Mouse (Mus musculus) cerebellum, adult 9-11 months (tissue): Measurements from ENCODE around the gene Ccl6.
"Not testable (repeated sequence)": the region's sequence is repeated elsewhere in the genome, so short reads cannot be mapped to it uniquely, and the experiment has no call there.

Experiments
- DNase-seq: peaks from one replicate; pipeline ENCODE4 v3.0.0; 2022

Gene Ccl6

DNA sequence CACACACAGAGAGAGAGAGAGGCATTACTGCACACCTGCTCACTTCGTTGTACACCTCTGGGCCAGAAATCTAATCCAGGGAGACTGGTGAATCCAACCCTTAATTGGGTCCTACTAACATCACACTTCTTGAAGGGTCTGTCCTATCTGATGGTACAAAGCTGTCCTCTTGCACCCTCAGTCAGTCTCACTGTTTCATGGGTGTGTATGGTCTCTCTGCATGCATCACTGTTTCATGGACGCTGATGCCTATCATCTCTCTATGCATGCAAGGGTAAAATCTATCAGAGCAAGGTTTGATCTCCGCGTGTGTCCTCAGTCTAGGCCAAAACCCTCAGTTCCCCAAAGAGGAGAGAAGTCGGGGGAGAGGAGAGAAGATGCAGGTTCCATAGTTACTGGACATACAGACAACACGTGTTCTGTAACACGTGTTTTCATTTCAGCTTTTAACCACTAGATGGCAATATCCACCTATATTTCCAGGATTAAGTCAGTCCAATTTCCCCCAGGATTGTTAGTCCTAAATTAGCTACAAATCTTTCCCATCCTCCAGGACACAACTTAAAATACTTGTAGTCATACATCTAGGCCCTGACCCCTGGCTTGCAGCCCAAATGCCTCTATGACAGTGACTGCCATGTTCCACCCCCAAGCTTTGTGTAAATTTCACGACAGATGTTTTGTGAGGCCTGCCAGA is 36.7 kb downstream of the Ccl6 start:
- DNase-seq: peak; percentile 3

DNA sequence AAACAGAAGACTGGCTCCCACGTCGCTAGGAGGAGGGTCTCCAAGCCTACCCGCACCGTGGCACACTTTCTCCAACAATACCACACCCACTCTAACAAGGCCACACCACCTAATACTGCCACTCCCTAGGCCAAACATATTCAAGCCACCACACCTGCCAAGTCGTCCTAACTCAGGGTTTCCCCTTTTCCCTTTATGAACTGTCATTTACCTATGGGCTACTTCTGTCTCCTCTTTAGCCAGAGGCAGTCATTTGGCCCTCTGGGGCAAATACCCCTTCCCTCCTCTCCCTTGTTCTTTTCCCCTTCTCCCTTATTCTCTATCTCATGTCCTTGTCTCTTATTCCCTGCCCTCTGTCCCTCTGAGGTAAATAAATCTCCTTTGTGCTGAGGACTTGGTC is 41.2 kb downstream of the Ccl6 start:
- no peak for DNase-seq

DNA sequence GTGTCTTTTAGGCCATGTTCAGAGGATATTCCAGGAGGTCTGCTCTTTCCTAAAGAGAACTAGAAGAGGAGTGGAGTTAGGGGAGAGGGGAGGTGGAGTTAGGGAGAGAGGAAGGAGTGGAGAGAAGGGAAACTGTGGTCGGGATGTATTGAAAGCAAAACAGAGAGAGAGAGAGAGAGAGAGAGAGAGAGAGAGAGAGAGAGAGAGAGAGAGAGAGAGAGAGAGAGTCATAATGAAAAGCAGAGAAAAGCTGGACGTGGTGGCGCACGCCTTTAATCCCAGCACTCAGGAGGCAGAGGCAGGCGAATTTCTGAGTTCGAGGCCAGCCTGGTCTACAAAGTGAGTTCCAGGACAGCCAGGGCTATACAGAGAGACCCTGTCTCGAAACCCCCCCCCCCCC is 41.9 kb downstream of the Ccl6 start:
- not testable (repeated sequence) for DNase-seq

DNA sequence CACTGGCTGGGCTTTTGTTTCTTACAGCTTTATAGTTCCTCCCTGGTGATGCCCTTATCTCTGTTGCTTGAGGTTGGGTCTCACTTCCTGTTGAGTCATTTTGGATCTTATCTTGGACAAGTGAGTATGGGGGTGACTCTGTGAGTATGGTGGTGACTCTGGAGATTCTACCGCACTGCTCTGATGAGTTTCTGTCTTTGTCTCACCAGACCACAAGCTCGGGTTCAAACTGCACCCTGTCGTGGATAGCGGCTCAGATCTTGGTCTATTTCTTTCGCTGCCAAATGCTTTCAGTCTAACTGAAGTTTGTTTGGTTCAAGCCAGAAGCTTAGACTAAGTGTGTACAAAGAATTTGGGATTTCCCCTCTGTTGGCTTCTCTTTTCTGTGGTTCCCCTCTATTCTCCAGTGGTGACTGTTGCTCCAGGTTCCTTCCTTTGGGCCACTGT is 42.7 kb downstream of the Ccl6 start:
- DNase-seq: no peak

DNA sequence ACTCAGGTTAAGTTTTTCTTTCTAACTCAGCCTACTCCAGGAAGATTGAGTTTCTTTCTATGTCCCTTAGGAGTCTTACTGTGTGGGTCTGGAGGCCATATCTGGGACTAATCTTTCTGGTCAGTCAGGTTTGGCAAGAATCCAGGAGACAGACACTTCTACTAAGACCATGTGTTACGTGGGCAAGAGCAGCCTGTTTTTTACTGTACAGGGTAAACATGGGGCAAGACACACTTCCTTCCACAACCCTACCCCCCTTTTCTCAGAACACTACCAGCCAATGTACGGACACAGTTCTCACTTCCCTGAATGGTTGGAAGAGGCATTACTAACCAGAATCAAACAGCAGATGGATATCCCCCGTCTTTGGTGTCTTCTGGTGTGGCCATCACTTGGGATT is 48.7 kb downstream of the Ccl6 start:
- DNase-seq: no peak

DNA sequence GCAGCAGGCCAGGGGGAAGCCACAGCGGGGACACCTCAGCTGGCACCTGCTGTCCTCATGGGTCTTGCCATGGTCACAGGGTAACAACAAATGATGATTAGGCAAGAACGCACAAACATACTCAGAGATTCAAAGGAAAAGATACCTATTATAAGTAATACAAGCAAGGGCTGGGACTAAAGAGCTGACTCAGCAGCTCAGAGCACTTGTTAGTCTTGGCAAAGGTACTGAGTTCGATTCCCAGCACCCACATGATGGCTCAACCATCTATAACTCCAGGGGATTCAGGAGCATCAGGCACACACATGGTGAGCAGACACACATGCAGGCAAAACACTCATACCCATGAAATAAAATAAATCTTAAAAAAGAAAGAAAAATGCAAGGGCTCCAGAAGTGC is 51.5 kb downstream of the Ccl6 start:
- no peak for DNase-seq

DNA sequence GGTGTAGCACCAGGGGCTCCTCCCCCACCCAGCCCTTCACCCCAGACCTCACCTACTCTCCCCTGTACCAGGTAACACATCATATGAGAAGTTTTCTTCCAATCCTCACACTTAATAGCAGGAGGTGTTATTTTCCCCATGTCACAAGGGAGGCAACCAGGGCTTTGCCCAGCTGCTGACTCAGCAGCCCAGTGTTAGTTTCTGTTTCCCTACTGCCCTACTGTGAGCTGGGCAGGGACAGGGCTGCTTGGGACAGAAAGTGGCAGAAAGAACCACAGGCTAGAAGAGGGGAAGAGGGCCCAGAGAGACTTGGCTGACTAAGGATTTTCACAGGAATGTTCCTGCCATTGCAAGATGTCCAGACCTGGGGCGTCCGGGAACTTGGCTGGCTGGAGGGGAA is 52.0 kb downstream of the Ccl6 start:
- no peak for DNase-seq

DNA sequence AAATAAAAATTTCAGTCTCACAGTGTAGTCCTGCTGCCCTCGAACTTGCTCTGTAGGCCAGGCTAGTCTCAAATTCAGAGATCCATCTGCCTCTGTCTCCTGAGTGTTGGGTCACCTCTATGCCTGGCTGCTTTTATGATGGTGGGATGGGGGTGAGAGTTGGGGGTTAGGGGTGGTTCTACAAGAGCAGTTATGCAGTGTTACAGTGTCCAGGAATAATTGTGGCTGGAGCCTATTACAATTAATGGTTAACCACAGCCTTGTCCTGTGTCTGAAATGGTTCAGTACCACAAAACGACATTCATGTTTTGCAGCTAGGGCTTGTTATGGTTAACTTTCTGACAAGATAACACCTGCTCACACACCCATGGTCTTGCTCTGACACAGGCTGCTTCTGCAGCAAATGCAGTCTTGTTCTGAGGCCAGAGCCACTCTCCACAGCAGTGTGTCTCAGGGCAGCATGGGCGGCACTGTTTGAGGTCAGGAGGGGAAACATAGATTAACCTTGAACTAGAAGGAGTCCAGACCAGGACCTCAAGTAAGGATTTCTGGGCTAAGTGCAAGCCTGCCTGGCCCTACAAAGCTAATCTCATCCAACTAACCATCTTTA is 54.1 kb downstream of the Ccl6 start:
- DNase-seq: no peak
